Mouse (Mus musculus) neural tube, embryonic 11.5 days (tissue): ENCODE results near the gene Gpt2. TPM values are rescaled to one million over a fixed set of nuclear protein-coding genes. Genes with fewer than 3 reads are reported as not detected.

Experiments used
- ATAC-seq: fragments of 200-750 bp; cut with Nextera tagmentation; 2 replicates; pipeline ENCODE4 v1.8.0; 2017; ENCODE audit warnings: moderate number of reproducible peaks, mild to moderate bottlenecking, moderate TSS enrichment, moderate library complexity; ENCODE audit not compliant: insufficient read depth, low FRiP score, low TSS enrichment
- DNase-seq: peaks from one replicate; pipeline ENCODE4 v3.0.0-alpha.2; 2015; ENCODE audit warnings: low spot score
- H3K27ac ChIP-seq: fragments of 300-500 bp; sonication (generic); 2 replicates; pipeline ENCODE4 v1.5.1; 2014; ENCODE audit warnings: low read depth, mild to moderate bottlenecking, low read length
- H3K27me3 ChIP-seq: fragments of 300-500 bp; sonication (generic); 2 replicates; pipeline ENCODE4 v1.6.1; 2014; ENCODE audit warnings: mild to moderate bottlenecking, low read length, mixed read lengths; ENCODE audit not compliant: control insufficient read depth, insufficient read depth
- H3K36me3 ChIP-seq: fragments of 300-500 bp; sonication (generic); 2 replicates; pipeline ENCODE4 v1.6.1; 2014; ENCODE audit warnings: mild to moderate bottlenecking, low read length, moderate library complexity, mixed read lengths; ENCODE audit not compliant: control insufficient read depth, insufficient read depth
- H3K4me1 ChIP-seq: fragments of 300-500 bp; sonication (generic); 2 replicates; pipeline ENCODE4 v1.6.1; 2014; ENCODE audit warnings: low read length, mixed read lengths; ENCODE audit not compliant: control insufficient read depth, insufficient read depth
- H3K4me2 ChIP-seq: fragments of 300-500 bp; sonication (generic); 2 replicates; pipeline ENCODE4 v1.6.1; 2014; ENCODE audit warnings: low read depth, mild to moderate bottlenecking, moderate library complexity
- H3K4me3 ChIP-seq: fragments of 300-500 bp; sonication (generic); 2 replicates; pipeline ENCODE4 v1.5.1; 2014; ENCODE audit warnings: low read depth, low read length
- H3K9ac ChIP-seq: fragments of 300-500 bp; sonication (generic); 2 replicates; pipeline ENCODE4 v1.6.1; 2014; ENCODE audit warnings: mild to moderate bottlenecking, low read length
- H3K9me3 ChIP-seq: fragments of 300-500 bp; sonication (generic); 2 replicates; pipeline ENCODE4 v1.6.1; 2016; ENCODE audit warnings: low read length; ENCODE audit not compliant: control insufficient read depth
- whole genome bisulfite sequencing: fragments of 180-500 bp; shearing (Covaris S2); extraction: QIAGEN DNeasy Blood & Tissue Kit; methylation state at CpG from one replicate; pipeline ENCODE4 v1.1.7; 2014; 5-methylcytosine and 5-hydroxymethylcytosine counted together
- polyA plus RNA-seq: library from polyadenylated mRNA; unstranded; fragments of >200 nt; fragmentation: Nextera tagmentation; extraction: Ambion mirVana; gene quantifications from 2 replicates; pipeline ENCODE4 v1.2.1, GENCODE M21; 2014

Gene Gpt2
- polyA plus RNA-seq, 1 experiment from 2014 or later = 42.9 TPM

DNA sequence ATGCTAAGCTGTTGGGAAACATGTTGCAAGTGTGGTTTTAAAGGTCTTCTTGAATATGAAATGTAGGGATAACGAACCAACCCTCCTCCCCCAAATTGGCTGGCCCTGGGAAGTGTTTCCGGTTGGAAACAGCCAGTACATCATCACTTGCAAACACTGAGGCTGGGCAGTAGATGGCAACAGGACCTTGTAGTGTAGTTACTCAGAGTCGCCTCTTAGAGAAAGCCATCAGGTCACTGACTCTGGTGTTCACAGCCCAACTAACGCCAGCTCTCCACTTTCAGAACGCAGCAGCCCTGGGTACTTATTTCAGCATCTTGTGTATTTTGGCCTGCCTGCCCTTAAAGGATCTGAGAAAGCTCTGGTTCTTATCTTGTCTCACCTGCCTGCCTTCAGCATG lies 31.6 kb upstream of the Gpt2 start:
- ATAC-seq (no peak), DNase-seq (no peak)
- Histone ChIP-seq H3K36me3 (no peaks in the 10 kb centered on the region), H3K27me3 (no peaks in the 10 kb centered on the region), H3K9ac (no peak overlapping the region), H3K9me3 (no peaks in the 10 kb centered on the region), H3K27ac (no peak overlapping the region), H3K4me3 (no peak overlapping the region), H3K4me2 (no peak overlapping the region), H3K4me1 (no peaks in the 10 kb centered on the region)
- WGBS = 50% methylated on average over 5 of the region's 5 CpGs

DNA sequence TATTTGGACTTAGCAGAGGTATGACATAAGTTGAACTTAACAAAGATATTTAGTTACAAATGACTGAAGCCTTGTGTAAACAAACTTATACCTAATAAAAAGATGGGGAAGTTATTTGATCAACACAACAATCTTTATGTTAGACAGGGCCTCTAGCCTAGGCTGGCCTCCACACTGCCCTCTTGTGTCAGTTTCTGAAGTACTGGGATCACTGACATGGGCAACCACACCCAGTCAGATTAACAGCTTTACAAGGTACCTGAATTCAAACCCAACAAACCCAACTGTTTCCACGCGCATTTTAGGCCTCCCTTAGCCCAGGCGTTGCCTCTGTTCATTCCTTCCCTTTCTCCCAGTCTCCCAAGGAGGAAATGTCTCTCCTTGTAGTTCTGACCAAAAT lies 31.0 kb upstream of the Gpt2 start:
- no peak overlapping the region for H3K27ac ChIP-seq
- no peak overlapping the region for H3K9ac ChIP-seq
- H3K9me3 ChIP-seq = no peaks in the 10 kb centered on the region
- no peaks in the 10 kb centered on the region for H3K4me1 ChIP-seq
- ATAC-seq (no peak), DNase-seq (no peak)
- WGBS = 77% methylated on average over 3 of the region's 3 CpGs
- no peak overlapping the region for H3K4me2 ChIP-seq
- no peaks in the 10 kb centered on the region for H3K36me3 ChIP-seq
- no peak overlapping the region for H3K4me3 ChIP-seq
- H3K27me3 ChIP-seq = no peaks in the 10 kb centered on the region

DNA sequence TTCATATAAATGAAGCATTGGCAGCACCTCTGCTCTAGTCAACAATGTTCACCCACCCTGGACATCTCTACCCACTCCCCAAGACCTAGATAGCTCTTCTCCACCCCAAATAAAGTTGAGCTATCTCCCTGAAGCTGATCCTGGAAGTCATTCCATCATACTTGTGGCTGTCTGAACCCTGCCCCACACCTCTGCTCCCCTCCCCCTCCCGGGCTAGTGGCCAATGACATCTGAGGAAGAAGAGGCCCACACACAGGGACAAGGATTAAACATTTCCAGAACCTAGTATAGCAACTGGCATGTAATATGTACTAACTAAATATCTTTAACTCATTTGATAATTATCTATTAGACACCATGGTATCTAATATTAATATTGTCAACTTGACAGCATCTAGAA lies 29.9 kb upstream of the Gpt2 start:
- no peak for ATAC-seq
- WGBS = 92% methylated on average over 1 of the region's 1 CpGs
- Histone ChIP-seq H3K4me1 (no peaks in the 10 kb centered on the region), H3K4me2 (no peak overlapping the region), H3K4me3 (no peak overlapping the region), H3K9me3 (no peaks in the 10 kb centered on the region), H3K27ac (no peak overlapping the region), H3K27me3 (no peaks in the 10 kb centered on the region), H3K9ac (no peak overlapping the region), H3K36me3 (no peaks in the 10 kb centered on the region)
- no peak for DNase-seq

DNA sequence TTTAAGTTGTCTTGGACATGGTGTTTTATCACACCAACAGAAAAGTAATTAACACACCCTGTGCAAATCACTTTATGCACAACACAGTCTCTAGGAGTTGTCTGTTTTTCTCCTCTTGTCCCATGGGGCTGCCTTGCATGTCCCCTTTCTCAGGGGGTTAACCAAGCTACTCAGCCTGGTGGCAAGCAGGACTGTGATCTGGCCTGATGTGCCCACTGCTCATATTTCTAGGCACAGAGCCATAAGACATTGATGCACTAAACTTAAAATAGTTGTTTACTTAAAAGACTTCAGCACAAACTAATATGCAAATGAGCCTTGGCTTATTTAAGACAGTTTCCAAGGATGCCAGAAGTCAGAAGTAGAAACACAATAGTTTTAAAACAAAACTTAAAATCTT lies 28.1 kb upstream of the Gpt2 start:
- Histone ChIP-seq H3K4me2 (no peak overlapping the region), H3K9me3 (no peaks in the 10 kb centered on the region), H3K36me3 (no peaks in the 10 kb centered on the region), H3K27ac (no peak overlapping the region), H3K9ac (no peak overlapping the region), H3K4me1 (no peaks in the 10 kb centered on the region), H3K4me3 (no peak overlapping the region), H3K27me3 (no peaks in the 10 kb centered on the region)
- DNase-seq = no peak
- ATAC-seq = no peak

DNA sequence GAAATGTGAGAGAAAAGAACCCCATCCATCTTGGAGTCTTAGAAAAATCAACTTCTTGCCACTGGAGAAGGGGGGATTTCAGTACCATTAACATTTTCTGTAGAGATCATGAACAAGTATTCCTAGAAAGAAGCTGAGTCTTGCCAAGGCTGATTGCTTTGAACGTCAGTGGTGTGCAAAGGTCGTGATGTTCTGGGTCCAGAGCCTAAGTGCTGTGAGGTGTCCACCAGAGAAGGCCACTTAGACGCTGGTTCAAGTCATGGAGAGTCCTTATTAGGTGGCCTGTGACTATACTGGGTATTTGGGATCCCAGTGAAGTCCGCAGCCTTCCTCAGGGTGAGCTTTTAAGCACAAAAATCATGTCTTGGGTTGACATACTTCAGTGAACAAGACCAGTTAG lies 26.3 kb upstream of the Gpt2 start:
- DNase-seq (no peak), ATAC-seq (no peak)
- WGBS = 84% methylated on average over 4 of the region's 4 CpGs
- no peaks in the 10 kb centered on the region for H3K9me3 ChIP-seq
- H3K9ac ChIP-seq = no peak overlapping the region
- no peak overlapping the region for H3K4me2 ChIP-seq
- H3K36me3 ChIP-seq = no peaks in the 10 kb centered on the region
- H3K27ac ChIP-seq = no peak overlapping the region
- H3K4me1 ChIP-seq = no peaks in the 10 kb centered on the region
- no peak overlapping the region for H3K4me3 ChIP-seq
- H3K27me3 ChIP-seq = no peaks in the 10 kb centered on the region

DNA sequence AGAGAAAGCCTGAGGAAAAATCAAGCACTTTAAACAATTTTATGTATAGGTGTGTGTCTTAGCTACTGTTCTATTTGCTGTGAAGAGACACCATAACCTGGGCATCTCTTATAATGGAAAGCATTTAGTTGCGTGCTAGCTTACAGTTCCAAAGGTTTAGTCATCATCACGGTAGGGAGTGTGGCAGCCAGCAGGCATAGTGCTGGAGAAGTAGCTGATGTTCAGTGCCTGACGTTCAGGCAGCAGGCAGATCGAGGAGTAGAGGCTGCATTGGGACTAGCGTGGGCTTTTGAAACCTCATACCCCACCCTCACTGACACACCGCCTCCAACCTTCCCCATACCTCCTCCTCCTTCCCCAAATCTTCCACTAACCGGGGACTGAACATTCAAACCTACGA lies 21.6 kb upstream of the Gpt2 start:
- H3K4me1 ChIP-seq = no peaks in the 10 kb centered on the region
- H3K27ac ChIP-seq = no peak overlapping the region
- H3K27me3 ChIP-seq = no peaks in the 10 kb centered on the region
- H3K36me3 ChIP-seq = no peaks in the 10 kb centered on the region
- no peaks in the 10 kb centered on the region for H3K9me3 ChIP-seq
- WGBS = 85% methylated on average over 8 of the region's 8 CpGs
- ATAC-seq (no peak), DNase-seq (no peak)
- H3K4me3 ChIP-seq = no peak overlapping the region
- H3K9ac ChIP-seq = no peak overlapping the region
- no peak overlapping the region for H3K4me2 ChIP-seq

DNA sequence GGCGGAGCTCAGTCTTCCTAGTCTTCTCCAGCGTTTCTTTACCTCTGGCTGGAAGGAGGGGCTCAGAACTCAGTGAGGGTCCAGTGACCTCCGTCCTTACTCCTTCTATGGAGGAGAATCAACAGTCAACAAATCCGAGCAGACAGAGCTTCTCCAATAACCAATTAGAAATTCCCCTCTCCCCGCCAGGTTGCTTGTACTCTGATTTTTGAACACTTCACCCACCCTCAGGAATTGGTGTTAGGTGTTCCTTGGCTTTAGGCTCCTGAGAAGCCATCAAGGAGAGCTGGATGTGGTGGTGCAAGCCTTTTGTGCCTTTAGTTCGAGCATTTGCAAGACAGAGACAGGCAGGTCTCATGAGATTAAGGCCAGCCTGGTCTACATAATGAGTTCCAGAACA lies 19.6 kb upstream of the Gpt2 start:
- no peak for DNase-seq
- Histone ChIP-seq H3K27ac (no peak overlapping the region), H3K4me2 (no peak overlapping the region), H3K9me3 (no peaks in the 10 kb centered on the region), H3K9ac (no peak overlapping the region), H3K4me1 (no peaks in the 10 kb centered on the region), H3K36me3 (no peaks in the 10 kb centered on the region), H3K4me3 (no peak overlapping the region), H3K27me3 (no peaks in the 10 kb centered on the region)
- no peak for ATAC-seq
- 74% methylated on average over 6 of the region's 6 CpGs for WGBS

DNA sequence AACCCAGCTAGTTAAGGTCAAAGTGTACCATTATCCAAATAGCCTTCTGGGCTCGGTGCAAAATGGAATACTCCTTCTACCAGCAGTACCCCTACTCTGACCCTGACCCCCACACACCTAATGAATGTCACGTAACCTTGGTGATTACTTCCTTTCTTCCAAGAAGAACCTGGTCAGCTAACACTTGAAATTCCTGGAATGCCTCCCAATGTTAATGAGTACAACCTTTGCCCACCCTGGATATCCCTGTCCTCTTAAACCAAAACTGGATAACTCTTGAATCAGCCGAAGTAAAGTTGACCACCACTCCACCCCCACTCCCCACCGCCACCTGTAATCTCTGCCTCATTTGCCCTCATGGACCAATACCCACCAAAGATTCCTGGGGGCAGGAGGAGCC lies 19.1 kb upstream of the Gpt2 start:
- DNase-seq = no peak
- no peak overlapping the region for H3K9ac ChIP-seq
- WGBS = 77% methylated on average over 4 of the region's 4 CpGs

DNA sequence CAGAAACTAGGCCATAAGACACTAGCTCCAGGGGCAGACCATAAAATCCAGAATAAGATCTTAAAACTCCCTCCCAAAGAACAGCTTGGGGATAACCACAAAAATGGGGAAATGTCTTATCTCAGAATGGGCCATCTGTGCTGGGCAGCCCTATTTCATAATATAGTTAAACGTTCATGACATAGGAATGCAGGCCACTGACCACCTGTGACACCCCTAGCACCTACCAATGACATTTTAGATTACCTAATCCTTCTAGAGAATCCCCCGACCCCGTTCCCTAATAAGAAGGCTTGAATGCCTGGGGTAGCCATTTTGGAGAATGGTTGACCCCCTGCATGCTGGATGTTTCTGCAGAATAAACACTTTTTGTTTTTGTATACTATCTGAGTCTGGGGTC lies 17.5 kb upstream of the Gpt2 start:
- Histone ChIP-seq H3K4me2 (no peak overlapping the region), H3K27me3 (no peaks in the 10 kb centered on the region), H3K9me3 (no peaks in the 10 kb centered on the region), H3K9ac (no peak overlapping the region), H3K27ac (no peak overlapping the region), H3K4me1 (no peaks in the 10 kb centered on the region), H3K4me3 (no peak overlapping the region), H3K36me3 (no peaks in the 10 kb centered on the region)
- 88% methylated on average over 3 of the region's 3 CpGs for WGBS
- ATAC-seq (no peak), DNase-seq (no peak)

More for the DNA sequence above, 19.1 kb upstream of the Gpt2 start:
- Histone ChIP-seq H3K36me3 (no peaks in the 10 kb centered on the region), H3K4me2 (no peak overlapping the region), H3K4me1 (no peaks in the 10 kb centered on the region), H3K9me3 (no peaks in the 10 kb centered on the region), H3K27ac (no peak overlapping the region), H3K27me3 (no peaks in the 10 kb centered on the region), H3K4me3 (no peak overlapping the region)
- no peak for ATAC-seq
